Mouse (Mus musculus) embryonic facial prominence, embryonic 11.5 days (tissue): Measurements from ENCODE around the gene Txndc15. TPM values are rescaled to one million over a fixed set of nuclear protein-coding genes. Genes with fewer than 3 reads are reported as not detected.
"Not testable (repeated sequence)": the region's sequence is repeated elsewhere in the genome, so short reads cannot be mapped to it uniquely, and the experiment has no call there.

Source experiments
- ATAC-seq: fragments of 200-750 bp; cut with Nextera tagmentation; replicated peaks from 2 replicates; pipeline ENCODE4 v1.8.0; 2017; ENCODE audit warnings: low read depth; ENCODE audit not compliant: insufficient number of reproducible peaks, low FRiP score, low TSS enrichment
- DNase-seq: peaks from one replicate; pipeline ENCODE4 v3.0.0-alpha.2; 2015; ENCODE audit warnings: low spot score
- H3K27ac ChIP-seq: fragments of 300-500 bp; sonication (generic); replicated peaks from 2 replicates; pipeline ENCODE4 v1.5.1; 2014; ENCODE audit warnings: mild to moderate bottlenecking, low read depth, low read length, control low read depth
- H3K27me3 ChIP-seq: fragments of 300-500 bp; sonication (generic); 2 replicates; pipeline ENCODE4 v1.6.1; 2014; ENCODE audit warnings: mild to moderate bottlenecking, low read length, moderate library complexity, mixed read lengths; ENCODE audit not compliant: control insufficient read depth, insufficient read depth
- H3K36me3 ChIP-seq: fragments of 300-500 bp; sonication (generic); replicated peaks from 2 replicates; pipeline ENCODE4 v1.6.1; 2014; ENCODE audit warnings: low read depth, mild to moderate bottlenecking, low read length, moderate library complexity, mixed read lengths; ENCODE audit not compliant: control insufficient read depth, insufficient read depth
- H3K4me1 ChIP-seq: fragments of 300-500 bp; sonication (generic); 2 replicates; pipeline ENCODE4 v1.6.1; 2014; ENCODE audit warnings: low read length, mixed read lengths; ENCODE audit not compliant: control insufficient read depth, insufficient read depth
- H3K4me2 ChIP-seq: fragments of 300-500 bp; sonication (generic); 2 replicates; pipeline ENCODE4 v1.6.1; 2014; ENCODE audit warnings: low read depth, mild to moderate bottlenecking, control low read depth, low read length, moderate library complexity
- H3K4me3 ChIP-seq: fragments of 300-500 bp; sonication (generic); 2 replicates; pipeline ENCODE4 v1.5.1; 2014; ENCODE audit warnings: low read depth, low read length, control low read depth
- H3K9ac ChIP-seq: fragments of 300-500 bp; sonication (generic); replicated peaks from 2 replicates; pipeline ENCODE4 v1.6.1; 2014; ENCODE audit warnings: mild to moderate bottlenecking, control low read depth, low read length
- H3K9me3 ChIP-seq: fragments of 300-500 bp; sonication (generic); replicated peaks from 2 replicates; pipeline ENCODE4 v1.6.1; 2016; ENCODE audit warnings: mild to moderate bottlenecking, low read length, inconsistent platforms, mixed read lengths; ENCODE audit not compliant: control insufficient read depth
- WGBS: fragments of 180-500 bp; shearing (Covaris S2); extraction: QIAGEN DNeasy Blood & Tissue Kit; methylation state at CpG from one replicate; pipeline ENCODE4 v1.1.7; 2014; 5-methylcytosine and 5-hydroxymethylcytosine counted together
- polyA plus RNA-seq: library from polyadenylated mRNA; unstranded; fragments of >200 nt; fragmentation: Nextera tagmentation; extraction: Ambion mirVana; gene quantifications from 2 replicates; pipeline ENCODE4 v1.2.1, GENCODE M21; 2014

The Txndc15 gene
- polyA plus RNA-seq, 1 experiment from 2014 or later = 97.6 TPM

GRCm38 (mm10) chr13:55692535-55693242, 21.8 kb upstream of the Txndc15 start, which contains the start of gene B230219D22Rik:
TSS of gene B230219D22Rik (plus strand) at chr13:55693124.
- Histone ChIP-seq H3K4me2 (peak within 1 kb of the TSS; percentile 73), H3K27me3 (no peaks in the 10 kb centered on the region), H3K36me3 (no peaks in the 10 kb centered on the region), H3K9me3 (no peaks in the 10 kb centered on the region), H3K4me3 (peak within 1 kb of the TSS; percentile 99), H3K4me1 (peaks cover 4% of the 10 kb centered on the region; the same call in 1 of the 2 replicates), H3K27ac (peak within 1 kb of the TSS; percentile 96), H3K9ac (peak within 1 kb of the TSS; percentile 100)
- peak; percentile 96 for DNase-seq
- peak; percentile 91 for ATAC-seq
- 2% methylated on average over 48 of the region's 51 CpGs for WGBS

- Histone ChIP-seq H3K9ac (peak overlapping the region; percentile 100), H3K4me1 (peaks cover 4% of the 10 kb centered on the region; the same call in 1 of the 2 replicates), H3K36me3 (no peaks in the 10 kb centered on the region), H3K4me2 (peak overlapping the region; percentile 73), H3K27ac (peak overlapping the region; percentile 96), H3K4me3 (peak overlapping the region; percentile 99), H3K9me3 (no peaks in the 10 kb centered on the region), H3K27me3 (no peaks in the 10 kb centered on the region)
- WGBS = 0% methylated on average over 53 of the region's 70 CpGs
- ATAC-seq (peak; percentile 49; the same call in 1 of the 2 replicates), DNase-seq (peak; percentile 43)
Measured at GRCm38 (mm10) chr13:55693243-55693721, 21.2 kb upstream of the Txndc15 start.

GRCm38 (mm10) chr13:55694110-55694509, 20.3 kb upstream of the Txndc15 start:
- Histone ChIP-seq H3K9ac (peak overlapping the region; percentile 100), H3K4me2 (peak overlapping the region; percentile 73), H3K4me3 (peak overlapping the region; percentile 99), H3K9me3 (no peaks in the 10 kb centered on the region), H3K4me1 (peaks cover 4% of the 10 kb centered on the region; the same call in 1 of the 2 replicates), H3K36me3 (peaks cover 2% of the 10 kb centered on the region), H3K27me3 (no peaks in the 10 kb centered on the region), H3K27ac (no peak overlapping the region)
- DNase-seq = peak; percentile 22
- 17% methylated on average over 8 of the region's 8 CpGs for WGBS
- no peak for ATAC-seq

GRCm38 (mm10) chr13:55695989-55696388, 18.5 kb upstream of the Txndc15 start:
- not testable (repeated sequence) for ATAC-seq, DNase-seq, H3K4me2 ChIP-seq, H3K27me3 ChIP-seq, H3K4me3 ChIP-seq, H3K27ac ChIP-seq, H3K4me1 ChIP-seq, H3K9ac ChIP-seq, H3K9me3 ChIP-seq
- peaks cover 10% of the 10 kb centered on the region for H3K36me3 ChIP-seq
- no CpG with 5 or more reads among the region's 3 CpGs for WGBS

- DNase-seq (no peak), ATAC-seq (no peak)
- H3K4me2 ChIP-seq = no peak overlapping the region
- no peak overlapping the region for H3K4me3 ChIP-seq
- no peaks in the 10 kb centered on the region for H3K4me1 ChIP-seq
- H3K9ac ChIP-seq = no peak overlapping the region
- H3K9me3 ChIP-seq = no peaks in the 10 kb centered on the region
- WGBS = 87% methylated on average over 4 of the region's 4 CpGs
- H3K27me3 ChIP-seq = no peaks in the 10 kb centered on the region
- peaks cover 14% of the 10 kb centered on the region for H3K36me3 ChIP-seq
- H3K27ac ChIP-seq = no peak overlapping the region
Measured at GRCm38 (mm10) chr13:55704301-55704700, 10.1 kb upstream of the Txndc15 start.

GRCm38 (mm10) chr13:55712846-55713245, 1.6 kb upstream of the Txndc15 start:
- DNase-seq (no peak), ATAC-seq (no peak)
- Histone ChIP-seq H3K4me3 (no peak overlapping the region), H3K9me3 (no peaks in the 10 kb centered on the region), H3K27ac (no peak overlapping the region), H3K27me3 (no peaks in the 10 kb centered on the region), H3K9ac (no peak overlapping the region), H3K4me1 (no peaks in the 10 kb centered on the region), H3K36me3 (no peaks in the 10 kb centered on the region), H3K4me2 (no peak overlapping the region)
- 91% methylated on average over 3 of the region's 3 CpGs for WGBS

- 13% methylated on average over 5 of the region's 5 CpGs for WGBS
- Histone ChIP-seq H3K4me2 (peak overlapping the region; percentile 64), H3K9ac (peak overlapping the region; percentile 96), H3K27me3 (no peaks in the 10 kb centered on the region), H3K4me1 (no peaks in the 10 kb centered on the region), H3K27ac (peak overlapping the region; percentile 73), H3K9me3 (no peaks in the 10 kb centered on the region), H3K36me3 (no peaks in the 10 kb centered on the region; the same call in 1 of the 2 replicates), H3K4me3 (peak overlapping the region; percentile 91)
- no peak for ATAC-seq
- no peak for DNase-seq
Measured at GRCm38 (mm10) chr13:55715167-55715512, 690 bp downstream of the Txndc15 start.

- H3K4me3 ChIP-seq = no peak overlapping the region
- H3K9ac ChIP-seq = no peak overlapping the region
- no peak for DNase-seq
Measured at GRCm38 (mm10) chr13:55715908-55716510, 1.6 kb downstream of the Txndc15 start.

More at GRCm38 (mm10) chr13:55715908-55716510, 1.6 kb downstream of the Txndc15 start:
- Histone ChIP-seq H3K27me3 (no peaks in the 10 kb centered on the region), H3K9me3 (no peaks in the 10 kb centered on the region), H3K4me1 (no peaks in the 10 kb centered on the region), H3K36me3 (no peaks in the 10 kb centered on the region; the same call in 1 of the 2 replicates), H3K4me2 (no peak overlapping the region), H3K27ac (no peak overlapping the region)
- ATAC-seq = no peak
- WGBS = 91% methylated on average over 6 of the region's 7 CpGs
